Mouse (Mus musculus) thymus, postnatal 14 days (tissue): ENCODE results near the gene Rapgef3.

Experiments used
- DNase-seq: peaks from one replicate; pipeline ENCODE4 v3.0.0; 2021

Rapgef3 gene

DNA sequence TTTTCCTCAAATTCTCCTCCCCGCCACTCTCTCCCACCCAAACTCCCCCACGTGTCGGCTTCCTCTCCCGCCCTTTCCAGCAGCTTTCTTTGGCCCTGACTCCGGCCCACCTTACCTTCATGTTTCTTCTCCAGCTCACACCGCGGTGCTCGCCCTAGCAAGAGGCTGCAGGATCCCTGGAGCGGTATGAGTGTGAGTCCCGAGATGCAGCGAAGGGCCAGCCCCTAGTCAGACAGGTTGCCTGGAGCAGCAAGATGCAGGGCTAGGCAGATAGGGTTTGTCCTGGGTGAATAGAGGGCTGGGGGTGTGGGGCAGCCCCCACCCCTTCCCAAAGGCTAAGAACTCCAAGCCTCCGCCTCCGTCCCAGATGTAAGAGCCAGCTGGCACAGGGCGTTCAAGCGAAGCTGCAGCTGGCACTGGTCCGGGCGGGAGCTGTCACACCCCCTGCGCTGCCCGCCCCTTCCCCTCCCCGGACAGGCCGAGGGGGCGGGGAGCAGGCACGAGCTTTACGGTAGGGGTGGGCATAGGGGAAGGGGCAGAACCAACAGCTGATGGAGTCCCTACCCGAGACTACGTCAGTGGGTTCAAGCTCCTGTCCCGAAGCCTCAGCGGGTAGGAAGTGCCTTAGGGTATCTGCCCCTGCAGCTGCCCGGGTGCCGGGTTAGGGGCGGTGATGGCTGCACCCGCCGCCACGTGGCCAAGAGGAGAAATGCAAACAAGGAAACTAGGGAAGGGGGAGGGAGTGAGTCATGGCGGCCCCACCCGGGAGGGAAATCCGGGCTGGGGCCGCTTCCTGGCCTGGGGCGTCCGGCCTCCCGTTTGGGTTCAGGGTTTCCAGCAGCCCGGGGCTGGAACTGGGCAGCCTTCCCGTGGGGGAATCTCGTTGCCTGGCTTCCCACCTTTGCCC, at the start of gene Rapgef3:
TSS of gene Rapgef3 (minus strand) at position 693 of the 907 bp plus-strand sequence.
- DNase-seq = peak; percentile 92

DNA sequence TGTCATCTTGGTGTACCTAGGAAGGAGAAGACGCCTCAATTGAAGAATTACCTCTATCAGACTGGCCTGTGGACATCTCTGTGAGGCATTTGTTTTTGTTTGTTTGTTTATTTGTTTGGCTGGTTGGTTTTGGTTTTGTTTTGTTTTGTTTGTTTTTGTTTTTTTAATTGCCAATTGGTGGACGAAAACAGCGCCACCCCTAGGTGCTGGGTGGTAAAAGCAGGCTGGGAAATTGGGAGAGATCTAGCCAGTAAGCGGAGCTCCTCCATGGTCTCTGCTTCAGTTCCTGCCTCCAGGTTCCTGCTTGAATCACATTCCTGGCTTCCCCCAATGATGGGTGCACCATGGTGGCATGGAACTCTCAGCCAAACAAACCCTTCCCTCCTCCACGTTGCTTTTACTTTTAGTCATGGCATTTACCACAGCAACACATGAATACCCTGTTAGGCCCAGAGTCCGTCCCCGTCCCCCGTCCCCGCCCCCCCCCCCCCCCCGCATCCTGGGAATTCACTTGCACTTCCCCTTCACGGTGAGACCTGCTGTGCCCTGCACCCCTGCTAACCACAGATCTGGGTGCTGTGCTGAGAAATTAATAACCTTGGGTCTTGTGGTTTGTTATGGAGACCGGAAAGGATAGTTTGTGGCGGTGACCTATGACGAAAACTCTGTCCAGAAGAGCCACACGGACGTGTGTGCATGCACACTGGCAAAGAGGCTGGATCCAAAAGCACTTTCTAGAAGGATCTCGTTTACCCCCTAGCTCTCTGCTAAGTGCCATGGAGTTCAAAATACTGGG, 48.6 kb upstream of the Rapgef3 start:
- DNase-seq = no peak

DNA sequence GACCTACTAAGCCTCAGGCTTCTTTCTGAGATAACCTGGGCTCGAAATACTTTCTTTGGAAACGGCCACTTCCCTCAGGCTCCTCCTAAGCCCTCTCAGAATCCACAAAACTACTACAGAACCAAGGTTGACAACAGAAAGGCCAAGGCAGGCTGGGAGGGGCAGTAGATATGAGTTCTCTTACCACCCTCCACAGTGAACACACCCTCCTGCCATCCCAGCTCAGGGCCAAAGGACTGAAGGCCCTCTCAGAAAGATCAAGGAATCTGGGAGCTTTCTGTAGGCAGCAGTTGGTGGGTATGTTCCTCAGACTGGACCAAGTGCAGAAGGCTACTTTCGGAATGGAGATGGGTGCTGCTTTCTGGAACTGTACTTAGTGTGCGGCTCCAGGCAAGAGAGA, 47.5 kb upstream of the Rapgef3 start:
- no peak for DNase-seq

DNA sequence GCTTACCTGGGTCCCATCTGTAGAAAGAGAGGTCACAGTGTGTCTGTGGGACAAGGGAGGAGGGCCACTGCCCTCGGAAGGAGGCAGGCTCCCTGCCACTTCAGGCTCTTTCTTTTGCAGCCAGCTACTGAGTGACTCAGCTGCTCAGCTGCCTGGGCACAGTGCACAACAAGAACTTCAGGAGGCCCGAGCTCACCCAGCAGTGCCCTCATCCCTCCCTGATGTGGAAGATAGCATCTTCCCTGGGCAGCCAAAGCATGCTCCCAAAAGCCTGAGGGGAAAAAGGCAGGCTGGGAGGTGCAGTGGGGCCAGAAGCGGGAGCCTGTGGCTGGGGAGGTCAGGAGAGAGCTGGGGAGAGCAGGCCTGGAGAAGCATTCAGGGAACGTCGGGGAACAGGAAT, 46.9 kb upstream of the Rapgef3 start:
- no peak for DNase-seq

DNA sequence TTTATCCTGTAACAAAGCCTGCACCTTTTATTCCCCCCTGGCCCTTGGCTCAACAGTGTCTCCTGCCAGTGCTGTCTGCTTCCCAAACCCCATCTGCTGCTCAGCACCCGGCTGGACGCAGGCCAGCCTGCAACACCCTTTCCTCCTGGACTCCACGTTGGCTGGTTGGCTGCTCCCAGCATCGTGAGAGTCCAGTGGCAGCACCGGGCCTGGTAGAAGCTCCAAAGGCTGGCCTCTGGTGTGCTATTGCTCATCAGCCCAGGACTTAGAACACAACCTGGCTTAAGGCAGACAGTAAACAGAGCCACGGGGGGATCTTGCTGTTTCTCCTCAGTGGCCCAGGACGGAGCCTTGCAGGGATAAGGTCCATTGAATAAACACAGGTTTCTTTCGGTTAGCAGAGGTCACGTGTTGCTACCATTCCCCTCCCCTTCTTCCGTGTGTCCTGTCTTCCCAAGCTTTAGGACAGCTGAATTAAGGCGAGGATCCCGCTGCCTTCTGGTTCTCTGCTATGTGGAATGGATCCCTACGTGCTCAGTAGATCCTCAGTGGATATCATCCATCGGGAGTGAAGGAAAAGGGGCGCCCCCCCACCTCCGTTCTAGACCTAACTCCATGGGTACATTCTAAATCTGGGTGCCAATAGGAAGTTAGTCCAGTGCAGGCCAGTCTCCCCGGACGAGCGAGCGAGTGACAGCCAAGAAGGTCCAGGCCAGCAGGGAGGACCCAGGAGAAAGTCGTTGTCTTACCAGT, 45.9 kb upstream of the Rapgef3 start:
- no peak for DNase-seq

DNA sequence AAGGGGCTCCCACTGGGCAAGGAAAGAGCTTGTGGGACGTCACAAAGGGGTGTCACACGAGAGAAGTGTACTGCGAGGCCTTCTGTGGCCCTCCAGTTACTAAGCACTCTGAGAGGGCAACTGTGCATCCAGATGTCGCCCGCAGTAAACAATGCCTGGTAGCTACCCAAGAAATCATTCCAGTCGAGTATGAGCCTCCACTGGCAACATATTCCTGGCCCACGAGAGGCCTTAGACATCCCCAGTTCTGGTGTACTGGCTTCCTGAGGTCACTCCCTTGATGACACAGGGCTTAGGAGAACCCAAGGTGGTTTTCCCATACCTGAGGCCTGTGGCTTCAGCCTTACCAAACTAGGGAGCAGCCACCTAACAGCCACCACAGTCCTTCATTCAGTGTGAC, 45.1 kb upstream of the Rapgef3 start:
- DNase-seq = no peak

DNA sequence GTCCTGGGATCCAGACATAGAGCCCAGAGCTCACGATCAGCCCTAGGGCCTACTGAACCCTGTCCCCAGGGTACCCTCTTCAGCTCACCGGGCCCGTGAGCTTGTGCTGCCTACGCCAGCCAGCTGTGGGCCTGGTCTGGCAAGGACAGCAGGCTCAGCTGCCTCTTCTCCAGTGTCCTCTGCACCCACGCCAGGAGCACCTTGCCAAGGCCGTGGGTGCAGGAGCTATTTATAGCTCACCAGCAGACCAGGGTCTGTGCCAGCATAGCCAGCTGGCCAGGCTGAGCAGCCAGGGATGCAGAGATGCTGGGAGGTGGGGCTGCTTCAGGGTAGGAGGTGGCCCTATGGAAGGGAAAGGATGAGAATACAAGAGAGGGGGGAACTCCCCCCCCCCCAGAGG, 44.4 kb upstream of the Rapgef3 start:
- no peak for DNase-seq

DNA sequence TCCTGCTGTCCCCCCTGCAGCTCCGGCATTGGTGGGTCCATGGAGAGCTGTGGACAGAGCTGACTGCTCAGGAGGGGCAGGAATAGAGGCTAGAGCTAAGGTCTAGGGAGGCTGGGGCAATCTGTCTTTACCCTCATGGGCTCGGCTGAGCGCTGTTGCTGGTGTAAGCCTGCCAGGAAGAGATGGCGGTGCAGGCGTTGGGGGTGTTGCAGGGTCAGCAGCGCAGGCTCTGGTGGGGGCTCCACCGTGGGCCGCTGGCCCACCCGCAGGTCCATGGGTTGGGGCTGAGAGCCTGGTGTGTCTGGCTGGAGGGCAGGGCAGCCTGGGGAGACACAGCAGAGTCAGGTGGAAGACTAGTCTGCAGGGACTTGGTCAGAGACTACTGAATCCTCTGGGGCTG, 43.5 kb upstream of the Rapgef3 start:
- DNase-seq = no peak

DNA sequence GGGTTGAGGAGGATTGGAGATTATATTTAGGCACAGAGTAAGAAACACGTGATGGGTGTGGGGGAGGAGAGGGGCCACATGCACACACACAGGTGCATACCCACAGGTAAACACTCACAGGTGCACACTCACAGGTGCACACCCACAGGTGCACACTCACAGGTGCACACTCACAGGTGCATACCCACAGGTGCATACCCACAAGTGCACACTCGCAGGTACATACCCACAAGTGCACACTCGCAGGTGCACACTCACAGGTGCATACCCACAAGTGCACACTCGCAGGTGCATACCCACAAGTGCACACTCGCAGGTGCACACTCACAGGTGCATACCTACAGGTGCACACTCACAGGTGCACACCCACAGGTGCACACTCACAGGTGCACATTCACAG, 42.6 kb upstream of the Rapgef3 start:
- DNase-seq = no peak

DNA sequence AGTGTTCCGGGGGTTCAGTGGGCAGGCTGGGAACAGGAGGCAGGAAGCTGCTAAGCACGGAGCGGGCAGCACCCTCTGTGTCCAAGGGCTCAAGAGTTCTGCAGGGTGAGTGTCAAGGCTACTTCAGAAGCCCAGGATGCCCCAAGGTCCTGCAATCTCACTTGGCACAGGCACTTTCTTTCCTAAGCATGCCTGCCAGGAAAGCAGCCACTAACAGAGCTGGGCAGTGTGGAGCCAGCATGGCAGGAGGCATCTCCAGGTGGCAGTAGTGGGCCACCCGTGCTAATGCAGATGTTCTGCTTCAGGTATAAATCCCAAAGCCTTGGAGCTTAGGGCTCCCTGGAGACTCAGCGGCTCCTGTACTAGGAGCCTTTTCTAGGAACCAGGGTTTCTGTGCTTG, 42.2 kb upstream of the Rapgef3 start:
- DNase-seq = no peak

DNA sequence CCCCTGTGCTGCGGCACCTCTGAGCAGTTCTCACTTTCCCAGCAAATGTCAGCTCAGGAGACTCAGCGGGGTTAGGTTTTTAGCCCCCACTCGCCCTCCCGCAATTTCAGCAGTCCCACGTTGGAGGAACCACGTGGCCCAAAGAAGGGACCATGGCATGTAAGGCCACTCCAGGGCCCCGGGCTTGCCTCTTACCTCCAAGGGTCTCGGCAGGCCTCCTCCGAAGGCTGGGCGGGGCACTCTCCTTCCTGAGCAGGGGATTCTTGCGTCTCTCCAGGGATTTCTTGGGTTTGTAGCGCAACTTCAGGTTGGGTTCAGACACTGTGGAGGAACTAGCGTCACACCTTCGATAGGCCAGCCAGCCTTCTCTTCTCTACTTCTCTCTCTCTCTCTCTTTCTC, 41.4 kb upstream of the Rapgef3 start:
- DNase-seq = no peak

DNA sequence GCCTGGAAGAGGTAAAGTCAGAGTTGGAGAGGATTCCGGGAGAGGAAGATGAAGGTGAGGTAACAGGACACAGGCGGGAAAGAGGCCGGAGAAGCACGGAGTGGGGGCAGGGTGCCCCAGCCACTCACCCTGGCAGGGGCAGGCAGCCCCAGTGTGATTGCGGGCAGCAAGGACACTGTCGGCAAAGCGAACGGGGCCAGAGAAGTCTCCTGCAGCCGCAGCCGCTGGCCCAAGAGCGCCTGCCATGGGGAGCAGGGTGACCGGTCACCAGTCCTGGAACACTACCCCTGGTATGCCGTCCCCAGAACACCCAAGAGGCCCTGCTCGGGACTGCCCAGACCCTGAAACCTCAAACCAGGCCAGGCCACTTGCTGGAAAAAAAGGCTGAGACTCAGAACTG, 40.8 kb upstream of the Rapgef3 start:
- DNase-seq = no peak

DNA sequence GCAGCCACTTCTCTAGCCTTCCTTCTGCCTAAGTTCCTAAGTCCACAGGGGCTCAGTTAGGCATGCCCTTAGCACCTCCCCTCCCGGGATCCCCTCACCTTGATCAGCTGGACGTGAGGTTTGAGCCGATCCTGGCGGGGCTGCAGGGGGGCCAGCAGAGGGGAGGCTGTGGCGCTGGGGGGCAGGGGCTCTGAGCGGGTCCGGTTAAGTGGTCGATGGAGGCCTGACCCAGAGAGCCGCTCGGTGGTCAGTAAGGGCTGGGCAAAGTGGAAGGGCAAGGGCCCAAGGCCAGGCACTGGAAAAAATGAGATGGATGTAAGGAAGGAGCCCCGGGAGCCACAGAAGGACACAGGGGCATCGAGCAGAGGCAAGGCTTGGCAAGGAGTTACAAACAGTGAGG, 40.1 kb upstream of the Rapgef3 start:
- DNase-seq = no peak

DNA sequence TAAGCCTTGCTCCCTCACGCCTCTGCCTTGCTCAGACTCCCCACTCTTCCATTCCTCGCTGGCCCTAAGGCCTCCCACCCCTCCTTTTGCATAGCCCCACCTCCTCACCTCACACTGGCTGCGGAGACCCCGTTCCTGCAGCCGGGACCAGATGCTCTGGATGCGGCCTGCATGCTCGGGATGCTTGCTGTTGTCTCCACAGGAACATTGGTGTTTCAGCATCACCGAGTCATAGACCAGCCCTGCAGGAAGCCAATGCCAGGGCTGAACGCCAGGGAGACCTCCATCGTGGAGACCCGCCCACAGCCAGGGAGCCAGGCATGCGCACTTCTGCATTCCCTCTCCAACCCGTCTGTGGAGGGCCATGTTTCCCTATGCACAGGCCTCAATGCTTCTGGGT, 34.8 kb upstream of the Rapgef3 start:
- no peak for DNase-seq

DNA sequence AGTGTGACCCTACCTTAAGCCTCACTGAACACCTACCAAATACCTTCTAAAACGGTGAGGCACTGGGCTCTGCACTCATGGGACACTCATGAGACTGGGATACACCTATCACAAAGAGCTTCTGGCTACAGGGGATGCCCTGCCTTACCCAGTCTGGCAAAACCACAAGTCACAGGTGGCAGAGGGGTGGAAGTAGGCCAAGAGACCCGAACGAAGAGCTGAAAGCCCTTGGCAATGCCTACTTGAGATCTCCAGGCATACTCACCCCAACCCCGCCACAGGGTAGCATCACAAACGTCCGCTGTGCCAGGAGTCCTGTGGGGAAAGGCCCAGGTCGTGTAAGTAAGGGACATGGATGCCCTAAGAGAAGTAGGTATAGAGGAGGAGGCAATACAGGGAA, 34.0 kb upstream of the Rapgef3 start:
- no peak for DNase-seq

DNA sequence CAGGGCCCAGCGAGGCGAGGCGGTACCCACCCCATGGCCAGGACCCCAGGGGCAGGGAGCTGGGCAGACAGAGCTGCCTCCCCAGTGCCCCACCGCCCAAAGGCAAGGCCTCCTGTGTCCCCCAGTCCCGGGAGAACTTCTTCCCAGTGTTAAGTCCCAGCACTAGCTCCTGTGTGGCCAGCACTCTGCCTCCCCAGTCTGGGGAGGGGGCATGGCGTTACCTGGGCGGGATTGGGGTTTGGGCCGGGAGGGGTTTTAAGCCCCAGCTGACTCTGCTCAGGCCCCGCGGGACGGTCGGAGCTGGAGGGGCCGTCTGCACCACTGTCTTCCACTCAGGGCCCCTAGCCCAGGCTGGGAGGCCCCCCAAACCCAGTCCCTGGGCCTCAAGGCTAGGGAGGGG, 33.1 kb upstream of the Rapgef3 start:
- no peak for DNase-seq

DNA sequence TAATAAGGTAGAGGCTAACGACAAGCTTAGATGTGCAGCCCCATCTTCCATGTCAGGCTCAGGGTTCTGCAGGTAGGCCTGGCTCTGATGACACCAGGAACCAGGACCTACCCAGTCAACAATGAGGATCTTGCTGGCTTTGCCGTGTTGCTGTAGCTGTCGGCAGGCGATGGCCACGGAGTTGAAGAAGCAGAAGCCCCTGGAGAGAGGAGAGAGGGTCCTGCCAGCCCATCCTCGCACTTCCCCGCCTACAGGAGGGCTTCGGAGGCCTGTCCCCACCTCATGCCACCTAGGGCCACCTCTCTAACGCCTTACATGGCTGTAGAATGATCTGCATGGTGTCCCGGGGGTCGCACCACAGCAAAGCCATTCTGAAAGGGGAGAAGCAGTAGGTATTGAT, 31.7 kb upstream of the Rapgef3 start:
- DNase-seq = no peak

DNA sequence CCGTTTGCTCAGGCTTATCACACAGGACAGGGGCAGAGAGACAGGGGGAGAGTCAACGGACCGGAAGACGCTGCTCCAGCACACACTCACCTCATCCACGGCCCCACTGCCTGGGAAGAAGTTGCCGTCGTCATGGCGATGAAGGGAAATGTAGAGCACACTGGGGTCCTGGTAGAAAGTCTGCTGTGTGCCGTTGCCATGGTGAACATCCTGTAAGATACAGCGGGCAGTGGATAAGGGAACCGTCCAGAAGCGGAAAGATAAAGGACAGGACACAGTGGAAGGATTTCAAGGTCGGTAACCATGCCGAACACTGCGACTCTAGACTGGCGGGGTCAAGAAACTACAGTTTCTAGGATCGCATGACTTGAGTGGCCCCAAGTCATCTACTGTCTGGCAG, 30.4 kb upstream of the Rapgef3 start:
- no peak for DNase-seq

DNA sequence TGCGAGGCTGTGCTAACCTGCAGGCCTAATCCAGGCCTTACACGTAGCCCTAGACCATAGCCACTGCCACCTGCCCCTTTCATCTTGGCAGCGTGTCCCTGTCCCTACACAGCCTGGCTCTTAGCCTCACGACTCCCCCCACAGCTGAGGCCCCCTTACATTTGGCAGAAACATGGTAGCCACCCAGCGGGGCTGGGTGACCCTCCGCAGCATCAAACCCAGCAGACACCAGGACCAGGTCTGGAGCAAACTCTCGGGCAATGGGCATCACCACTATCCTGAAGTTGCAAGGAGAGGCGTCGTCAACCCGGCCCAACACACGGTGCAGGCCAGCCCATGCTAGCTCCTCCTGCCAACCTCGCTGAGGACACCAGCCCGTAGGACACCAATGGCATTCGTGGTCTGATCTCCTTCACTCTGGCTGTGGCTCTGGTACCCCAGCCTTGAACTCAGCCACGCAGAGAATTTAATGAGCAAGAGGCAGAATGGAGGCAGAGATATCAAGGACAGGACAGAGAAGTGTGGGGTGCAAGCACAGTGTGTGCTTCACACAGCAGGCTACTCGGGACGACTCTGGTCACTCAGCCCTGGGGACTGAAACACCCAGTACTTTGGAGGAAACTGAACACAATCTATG, 29.0 kb upstream of the Rapgef3 start:
- no peak for DNase-seq

DNA sequence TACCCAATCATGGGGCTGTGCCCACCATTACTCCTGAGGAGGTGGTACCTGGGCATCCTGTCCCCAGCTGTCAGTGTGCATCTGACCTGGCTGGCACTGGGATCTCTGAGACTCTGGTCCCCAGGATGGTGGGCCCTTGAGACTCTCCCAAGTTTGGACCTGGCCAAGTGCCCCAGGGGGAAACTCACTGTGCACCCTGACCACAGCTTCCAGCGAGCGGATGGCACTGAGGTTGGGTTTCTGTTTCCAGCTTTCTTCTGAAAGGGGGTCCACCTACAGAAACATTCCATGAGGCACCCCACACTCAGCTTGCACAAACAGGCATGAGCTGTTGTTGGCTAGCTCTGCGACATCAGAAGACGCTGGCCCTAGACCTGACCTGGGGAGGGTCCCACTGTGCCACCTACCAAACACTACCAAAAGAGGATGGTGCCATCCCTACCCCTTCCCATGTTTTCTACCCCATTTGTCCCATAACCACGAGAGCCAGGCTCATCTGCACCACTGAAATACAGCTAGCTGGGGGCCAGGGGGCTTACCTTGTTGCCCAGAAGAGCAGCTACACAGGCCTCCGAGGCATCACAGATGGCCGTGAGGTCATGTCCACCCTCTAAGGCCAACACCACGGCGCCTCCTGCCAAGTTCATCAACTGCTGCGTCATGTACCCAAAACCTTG, 27.9 kb upstream of the Rapgef3 start:
- no peak for DNase-seq

DNA sequence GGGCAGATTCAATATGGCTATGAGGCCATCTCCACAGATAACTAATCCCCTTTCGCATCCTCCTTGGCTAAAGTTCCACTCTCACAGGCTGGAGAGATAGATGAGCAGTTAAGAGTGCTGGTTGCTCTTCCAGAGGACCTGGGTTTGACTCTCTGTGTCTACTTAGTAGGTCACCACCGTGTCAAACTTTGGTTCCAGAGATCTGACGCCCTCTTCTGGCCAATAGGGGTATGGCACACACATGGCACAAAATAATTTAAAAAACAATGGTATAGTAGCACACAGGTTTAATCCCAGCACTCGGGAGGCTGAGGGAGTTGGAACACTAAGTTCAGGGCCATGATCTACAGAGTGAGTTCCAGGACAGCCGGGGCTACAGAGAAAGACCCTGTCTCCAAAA, 26.5 kb upstream of the Rapgef3 start:
- no peak for DNase-seq

DNA sequence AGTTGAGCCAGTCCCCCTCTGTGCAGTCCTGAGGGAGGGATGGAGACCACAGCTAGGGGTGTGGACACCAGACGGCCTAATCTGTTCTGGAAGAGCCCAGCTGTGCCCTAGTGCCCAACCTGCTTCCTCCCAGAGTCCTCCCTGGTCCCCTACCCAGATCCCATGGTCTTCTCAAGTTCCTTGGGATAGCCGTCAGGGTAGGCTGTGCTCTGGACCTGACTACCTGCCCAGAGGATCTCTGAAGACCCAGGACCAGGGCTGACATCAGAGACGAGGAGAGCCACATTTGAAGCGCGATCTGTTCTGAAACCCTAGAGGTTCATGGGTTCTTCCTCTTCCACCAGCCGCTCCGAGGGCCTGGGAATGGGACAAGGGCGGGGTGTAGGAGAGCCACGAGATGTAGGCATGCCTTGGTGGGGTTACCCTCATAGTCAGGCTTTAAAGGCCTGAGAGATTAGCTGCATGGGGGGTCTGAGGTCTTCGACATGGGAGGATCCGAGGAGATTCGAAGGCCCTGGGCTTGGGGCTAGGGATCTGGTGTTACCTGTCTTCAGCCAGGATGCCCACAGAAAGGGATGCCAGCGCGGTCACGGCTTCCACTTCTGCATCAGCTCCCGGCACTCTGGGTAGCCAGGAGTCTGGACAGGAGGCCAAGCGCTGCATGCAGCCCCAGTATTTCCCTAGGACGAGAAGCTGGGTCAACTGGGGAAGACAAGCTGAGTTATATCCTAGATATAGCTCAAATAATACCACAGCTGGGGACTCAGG, 25.8 kb upstream of the Rapgef3 start:
- no peak for DNase-seq
